Mouse (Mus musculus) bone marrow macrophage, adult 2 months (primary cell): ENCODE data around the gene Cftr.

Experiments used
- CTCF ChIP-seq: IDR thresholded peaks from 2 replicates; pipeline ENCODE4 v1.5.1; 2012; ENCODE audit warnings: low read depth, mild to moderate bottlenecking, low read length, moderate library complexity
- POLR2A ChIP-seq: IDR thresholded peaks from 2 replicates; pipeline ENCODE4 v1.6.1; 2012; ENCODE audit warnings: mild to moderate bottlenecking, low read depth, low read length, borderline replicate concordance

GRCm38 (mm10) chr6:18270983-18271382 lies 100.5 kb downstream of the Cftr start:
- TF ChIP-seq CTCF = no peak
- no peak for TF ChIP-seq POLR2A
